Mouse (Mus musculus): Measurements from ENCODE around the gene Tbcd.

GRCm38 (mm10) chr11:121564265-121564664, 112.5 kb downstream of the Tbcd start:
- TF ChIP-seq POLR2A (IDR thresholded peaks at IDR 0.05; ENCODE audit: control insufficient read depth, low read depth, low read length) (no peak), CTCF (IDR thresholded peaks at IDR 0.05; ENCODE audit: control insufficient read depth, insufficient read depth, insufficient replicate concordance, low read depth, low read length) (no peak)

Measured in testis, adult 2 months (tissue).